Mouse (Mus musculus) midbrain, postnatal 0 days (tissue): ENCODE results near the gene Clasp1. TPM values are rescaled to one million over a fixed set of nuclear protein-coding genes. Genes with fewer than 3 reads are reported as not detected.

Experiments used
- ATAC-seq: fragments of 200-750 bp; cut with Nextera tagmentation; 2 replicates; pipeline ENCODE4 v1.8.0; 2017; ENCODE audit warnings: moderate number of reproducible peaks, mild to moderate bottlenecking, moderate TSS enrichment, moderate library complexity; ENCODE audit not compliant: low FRiP score
- DNase-seq: peaks from one replicate; pipeline ENCODE4 v3.0.0-alpha.2; 2015; ENCODE audit warnings: low spot score
- H3K27ac ChIP-seq: fragments of 300-500 bp; sonication (generic); 2 replicates; pipeline ENCODE4 v1.5.1; 2014; ENCODE audit warnings: low read depth, mild to moderate bottlenecking, low read length, mixed read lengths
- H3K27me3 ChIP-seq: fragments of 300-500 bp; sonication (generic); 2 replicates; pipeline ENCODE4 v1.6.1; 2014; ENCODE audit warnings: low read length, control low read depth, mixed read lengths; ENCODE audit not compliant: insufficient read depth
- H3K36me3 ChIP-seq: fragments of 300-500 bp; sonication (generic); 2 replicates; pipeline ENCODE4 v1.6.1; 2014; ENCODE audit warnings: low read length, control low read depth, mixed read lengths; ENCODE audit not compliant: insufficient read depth
- H3K4me1 ChIP-seq: fragments of 300-500 bp; sonication (generic); 2 replicates; pipeline ENCODE4 v1.6.1; 2014; ENCODE audit warnings: mild to moderate bottlenecking, control low read depth, antibody characterized with exemption, low read length, mixed read lengths; ENCODE audit not compliant: insufficient read depth
- H3K4me2 ChIP-seq: fragments of 300-500 bp; sonication (generic); 2 replicates; pipeline ENCODE4 v1.6.1; 2014; ENCODE audit warnings: low read depth, mild to moderate bottlenecking, low read length, mixed read lengths; ENCODE audit not compliant: poor library complexity, severe bottlenecking
- H3K4me3 ChIP-seq: fragments of 300-500 bp; sonication (generic); 2 replicates; pipeline ENCODE4 v1.5.1; 2014; ENCODE audit warnings: low read depth, mild to moderate bottlenecking, low read length, moderate library complexity
- H3K9ac ChIP-seq: fragments of 300-500 bp; sonication (generic); replicated peaks from 2 replicates; pipeline ENCODE4 v1.6.1; 2014; ENCODE audit warnings: mild to moderate bottlenecking, low read length, moderate library complexity, mixed read lengths; ENCODE audit not compliant: poor library complexity, severe bottlenecking
- H3K9me3 ChIP-seq: fragments of 300-500 bp; sonication (generic); 2 replicates; pipeline ENCODE4 v1.6.1; 2016; ENCODE audit warnings: low read length, control low read depth
- CTCF ChIP-seq: IDR thresholded peaks from 2 replicates; pipeline ENCODE4 v1.5.1; 2016; ENCODE audit warnings: antibody characterized with exemption, mild to moderate bottlenecking
- WGBS: fragments of 180-500 bp; shearing (Covaris S2); extraction: QIAGEN DNeasy Blood & Tissue Kit; methylation state at CpG from one replicate; pipeline ENCODE4 v1.1.7; 2014; 5-methylcytosine and 5-hydroxymethylcytosine counted together
- polyA plus RNA-seq: library from polyadenylated mRNA; unstranded; fragments of >200 nt; fragmentation: Nextera tagmentation; extraction: Ambion mirVana; gene quantifications from 2 replicates; pipeline ENCODE4 v1.2.1, GENCODE M21; 2015
- total RNA-seq: library from RNA; depleted of rRNA; stranded (reverse); fragments of >200 nt; gene quantifications from 2 replicates; pipeline ENCODE4 v1.2.3, GENCODE M21; 2014

The Clasp1 gene
- total and polyA plus RNA-seq, 2 experiments from 2014 or later = 75.9 to 141 TPM

- Histone ChIP-seq H3K27ac (no peak overlapping the region), H3K27me3 (no peaks in the 10 kb centered on the region), H3K36me3 (peaks cover 35% of the 10 kb centered on the region), H3K4me1 (no peaks in the 10 kb centered on the region), H3K9ac (no peak overlapping the region), H3K4me3 (no peak overlapping the region), H3K4me2 (no peak overlapping the region), H3K9me3 (no peaks in the 10 kb centered on the region)
- ATAC-seq (peak; percentile 62), DNase-seq (peak; percentile 78)
- TF ChIP-seq CTCF = peak; percentile 84
- 76% methylated on average over 5 of the region's 5 CpGs for WGBS
Observed at GRCm38 (mm10) chr1:118498311-118498710, 109.5 kb downstream of the Clasp1 start.

DNA sequence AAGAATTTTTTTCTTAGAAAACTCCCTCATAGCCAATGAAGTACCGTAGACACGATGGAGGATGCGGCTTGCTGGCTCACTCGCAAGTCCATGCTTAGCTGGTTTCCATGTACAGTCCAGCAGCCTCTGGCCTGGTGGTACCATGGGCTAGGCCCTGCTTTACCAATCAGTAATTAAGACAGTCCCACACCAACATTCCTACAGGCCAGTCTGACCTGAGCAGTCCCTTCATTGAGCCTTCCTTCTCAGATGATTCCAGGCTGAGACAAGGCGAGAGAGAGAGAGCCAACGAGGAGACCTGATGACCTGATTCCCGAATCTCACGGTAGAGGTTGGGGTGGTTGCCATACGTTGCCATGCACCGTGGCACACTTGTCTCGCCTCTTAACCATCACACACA is 111.7 kb downstream of the Clasp1 start:
- no peak overlapping the region for H3K9ac ChIP-seq
- no peak for TF ChIP-seq CTCF
- ATAC-seq = no peak
- H3K27me3 ChIP-seq = no peaks in the 10 kb centered on the region
- peaks cover 52% of the 10 kb centered on the region for H3K36me3 ChIP-seq
- WGBS = 93% methylated on average over 11 of the region's 11 CpGs
- H3K27ac ChIP-seq = no peak overlapping the region
- H3K4me2 ChIP-seq = no peak overlapping the region
- H3K4me3 ChIP-seq = no peak overlapping the region
- H3K9me3 ChIP-seq = no peaks in the 10 kb centered on the region
- no peak for DNase-seq
- no peaks in the 10 kb centered on the region for H3K4me1 ChIP-seq

GRCm38 (mm10) chr1:118501691-118502090 is 112.8 kb downstream of the Clasp1 start:
- H3K4me2 ChIP-seq = no peak overlapping the region
- ATAC-seq (no peak), DNase-seq (no peak)
- H3K27me3 ChIP-seq = no peaks in the 10 kb centered on the region
- peaks cover 56% of the 10 kb centered on the region for H3K36me3 ChIP-seq
- H3K4me3 ChIP-seq = no peak overlapping the region
- no peak overlapping the region for H3K27ac ChIP-seq
- H3K9ac ChIP-seq = no peak overlapping the region
- no peaks in the 10 kb centered on the region for H3K4me1 ChIP-seq
- no peak for TF ChIP-seq CTCF
- H3K9me3 ChIP-seq = no peaks in the 10 kb centered on the region
- WGBS = 92% methylated on average over 2 of the region's 2 CpGs

GRCm38 (mm10) chr1:118505746-118506145 is 116.9 kb downstream of the Clasp1 start:
- no peak overlapping the region for H3K4me2 ChIP-seq
- ATAC-seq = no peak
- H3K4me1 ChIP-seq = no peaks in the 10 kb centered on the region
- peaks cover 71% of the 10 kb centered on the region for H3K36me3 ChIP-seq
- no peaks in the 10 kb centered on the region for H3K27me3 ChIP-seq
- TF ChIP-seq CTCF = peak; percentile 22
- no peak overlapping the region for H3K9ac ChIP-seq
- H3K27ac ChIP-seq = no peak overlapping the region
- DNase-seq = no peak
- no peak overlapping the region for H3K4me3 ChIP-seq
- 89% methylated on average over 1 of the region's 1 CpGs for WGBS
- no peaks in the 10 kb centered on the region for H3K9me3 ChIP-seq

DNA sequence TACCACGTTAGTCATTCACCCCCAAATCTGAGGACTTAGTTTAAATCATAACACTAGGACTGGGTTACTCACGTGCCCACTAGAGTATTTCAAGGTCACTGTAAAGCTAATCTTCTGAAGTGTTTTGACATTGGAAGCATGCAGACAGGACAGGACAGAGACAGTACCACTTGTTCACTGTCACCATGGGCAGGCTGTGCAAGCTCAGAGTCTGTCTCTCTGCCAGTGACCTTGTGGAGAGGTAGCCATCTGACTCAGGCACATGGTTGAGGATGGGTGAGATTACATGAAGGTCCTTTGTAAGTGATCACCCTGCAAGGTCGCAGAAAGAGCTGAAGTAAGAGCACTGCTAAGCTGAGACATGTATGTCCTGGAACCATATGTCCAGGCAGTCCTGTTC is 122.1 kb downstream of the Clasp1 start:
- H3K27ac ChIP-seq = no peak overlapping the region
- WGBS = 92% methylated on average over 3 of the region's 3 CpGs
- H3K4me2 ChIP-seq = no peak overlapping the region
- H3K4me3 ChIP-seq = no peak overlapping the region
- DNase-seq = no peak
- no peaks in the 10 kb centered on the region for H3K27me3 ChIP-seq
- no peak for TF ChIP-seq CTCF
- H3K36me3 ChIP-seq = peaks cover 72% of the 10 kb centered on the region
- no peak for ATAC-seq
- H3K9ac ChIP-seq = no peak overlapping the region
- no peaks in the 10 kb centered on the region for H3K9me3 ChIP-seq
- H3K4me1 ChIP-seq = no peaks in the 10 kb centered on the region

GRCm38 (mm10) chr1:118511738-118512530 is 123.1 kb downstream of the Clasp1 start:
- H3K27me3 ChIP-seq = no peaks in the 10 kb centered on the region
- no peaks in the 10 kb centered on the region for H3K9me3 ChIP-seq
- no peak overlapping the region for H3K9ac ChIP-seq
- ATAC-seq (no peak), DNase-seq (no peak)
- no peak for TF ChIP-seq CTCF
- H3K36me3 ChIP-seq = peaks cover 69% of the 10 kb centered on the region
- H3K4me2 ChIP-seq = no peak overlapping the region
- no peaks in the 10 kb centered on the region for H3K4me1 ChIP-seq
- WGBS = 96% methylated on average over 8 of the region's 8 CpGs
- H3K27ac ChIP-seq = no peak overlapping the region
- no peak overlapping the region for H3K4me3 ChIP-seq
